Mouse (Mus musculus): ENCODE measurements around the gene Pcnx. TPM values are rescaled to one million over a fixed set of nuclear protein-coding genes. Genes with fewer than 3 reads are reported as not detected.

Gene Pcnx
- polyA plus RNA-seq (2014; fragmentation: Nextera tagmentation; extraction: Ambion mirVana), result 11.4 and 11.9 TPM in 2 replicates

DNA sequence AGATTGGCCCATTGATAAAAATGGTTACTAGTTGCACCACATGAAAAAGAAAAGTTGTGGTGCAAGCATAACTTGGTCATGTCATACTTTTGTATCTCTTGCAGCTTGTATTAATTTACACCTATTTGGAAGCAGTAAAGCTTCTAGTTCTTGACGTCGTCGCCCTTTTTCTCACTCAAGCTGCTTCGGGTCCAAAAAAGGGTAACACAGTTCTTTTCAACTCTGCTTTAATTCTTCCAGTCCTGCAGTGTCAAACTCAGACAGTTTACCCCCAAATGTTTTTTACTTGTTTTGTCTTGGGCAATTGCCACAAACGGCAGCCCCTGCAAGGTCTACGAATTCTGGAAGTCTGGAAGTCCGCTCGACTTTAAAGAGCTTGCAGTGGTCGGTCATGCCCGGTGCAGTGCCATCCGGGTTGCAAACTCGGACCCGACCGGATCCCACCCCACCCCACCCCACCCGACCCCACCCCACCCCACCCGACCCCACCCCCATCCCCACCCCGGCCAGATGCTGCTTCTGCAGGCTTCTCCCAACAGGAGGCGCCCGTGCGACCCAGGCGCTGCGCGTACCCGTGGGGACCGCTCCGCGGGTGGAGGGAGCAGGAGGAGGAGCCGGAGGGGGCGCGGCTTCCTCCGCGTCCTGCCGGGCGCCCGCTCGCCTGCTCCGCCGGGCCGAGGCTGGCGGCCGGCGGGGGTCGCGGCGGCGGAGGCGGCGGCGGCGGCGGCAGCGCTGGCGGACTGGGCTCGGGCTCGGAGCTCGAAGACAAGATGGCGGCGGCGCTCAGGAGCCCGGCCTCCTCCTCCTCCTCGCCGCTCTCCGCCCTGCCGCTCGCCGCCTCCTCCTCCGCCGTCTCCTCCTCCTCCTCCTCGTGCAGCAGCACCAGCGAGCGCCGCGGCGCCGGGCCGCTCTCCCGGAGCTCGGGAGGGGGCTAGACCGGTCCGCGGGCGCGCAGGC is at the start of gene Pcnx:
Pcnx (plus strand) TSS at position 673 of the 957 bp plus-strand sequence.
- H3K9ac ChIP-seq (ENCODE audit: low read length), result peak within 1 kb of the TSS; percentile 95
- no peaks in the 10 kb centered on the region for H3K9me3 ChIP-seq (ENCODE audit: control insufficient read depth, low read length)

DNA sequence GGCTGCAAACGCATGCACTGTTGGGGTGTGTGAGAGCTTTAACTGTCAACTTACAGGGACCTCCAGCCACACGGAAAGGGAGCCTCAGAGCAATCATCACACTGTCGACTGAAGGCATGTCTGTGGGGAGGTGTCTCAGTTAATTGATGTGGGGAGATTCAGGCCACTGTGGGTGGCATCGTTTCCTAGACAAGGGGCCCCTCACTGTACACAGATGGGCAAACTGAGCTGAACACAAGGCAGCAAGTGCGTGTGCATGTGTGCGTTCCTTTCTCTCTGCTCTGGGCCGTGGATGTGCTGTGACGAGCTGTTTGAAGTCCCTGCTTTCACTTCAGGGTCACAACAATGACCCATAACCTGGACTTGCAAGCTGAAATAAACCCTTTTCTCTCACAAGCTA is 49.4 kb upstream of the Pcnx start:
- H3K9ac ChIP-seq (ENCODE audit: low read length), result no peak overlapping the region
- H3K4me3 ChIP-seq (ENCODE audit: low read depth, low read length), result no peak overlapping the region
- H3K36me3 ChIP-seq (ENCODE audit: control insufficient read depth, insufficient read depth, low read length), result no peaks in the 10 kb centered on the region
- ATAC-seq (ENCODE audit: low FRiP score) (no peak), DNase-seq (ENCODE audit: low spot score, missing footprints) (no peak)
- peaks cover 7% of the 10 kb centered on the region; the same call in 1 of the 2 replicates for H3K27me3 ChIP-seq (ENCODE audit: control insufficient read depth, insufficient read depth, low read length)
- H3K9me3 ChIP-seq (ENCODE audit: control insufficient read depth, low read length), result no peaks in the 10 kb centered on the region
- H3K4me1 ChIP-seq (ENCODE audit: control insufficient read depth, insufficient read depth, low read length), result 0 out of 2 replicates have a peak, but pooled peaks cover 2% of the 10 kb centered on the region
- H3K4me2 ChIP-seq, result no peak overlapping the region
- H3K27ac ChIP-seq (ENCODE audit: low read depth, low read length), result no peak overlapping the region
- 54% methylated on average over 8 of the region's 8 CpGs for WGBS

More for the DNA sequence above, at the start of gene Pcnx:
- Histone ChIP-seq H3K4me3 (ENCODE audit: low read depth, low read length) (peak within 1 kb of the TSS; percentile 98), H3K4me2 (peak within 1 kb of the TSS; percentile 57), H3K36me3 (ENCODE audit: control insufficient read depth, insufficient read depth, low read length) (no peaks in the 10 kb centered on the region), H3K27me3 (ENCODE audit: control insufficient read depth, insufficient read depth, low read length) (no peaks in the 10 kb centered on the region), H3K4me1 (ENCODE audit: control insufficient read depth, insufficient read depth, low read length) (peaks cover 19% of the 10 kb centered on the region), H3K27ac (ENCODE audit: low read depth, low read length) (peak within 1 kb of the TSS; percentile 91)
- peak; percentile 88 for ATAC-seq (ENCODE audit: low FRiP score)
- WGBS, result 4% methylated on average over 30 of the region's 83 CpGs
- DNase-seq (ENCODE audit: low spot score, missing footprints), result peak; percentile 94

DNA sequence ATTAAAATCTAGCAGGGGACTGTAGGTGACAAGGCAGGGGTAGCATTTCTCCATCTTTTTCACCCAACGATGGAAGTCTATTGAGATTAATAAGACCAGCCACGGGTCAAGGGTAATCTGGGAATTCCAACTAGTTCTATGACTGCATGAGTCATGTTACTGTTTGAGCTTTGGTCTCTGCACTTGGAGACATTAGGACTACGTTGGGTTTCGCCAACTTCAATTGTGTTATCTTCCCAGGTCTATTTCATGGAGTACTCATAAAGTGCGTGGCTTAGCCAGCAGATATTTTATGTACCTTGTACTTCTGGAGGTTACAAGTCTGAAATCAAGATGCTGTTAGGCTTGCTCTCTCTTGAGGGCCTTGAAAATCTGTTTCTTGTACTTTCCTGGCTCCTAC is 45.1 kb upstream of the Pcnx start:
- Histone ChIP-seq H3K9ac (ENCODE audit: low read length) (no peak overlapping the region), H3K4me2 (no peak overlapping the region), H3K4me3 (ENCODE audit: low read depth, low read length) (no peak overlapping the region), H3K27ac (ENCODE audit: low read depth, low read length) (no peak overlapping the region), H3K4me1 (ENCODE audit: control insufficient read depth, insufficient read depth, low read length) (peaks cover 5% of the 10 kb centered on the region; the same call in 1 of the 2 replicates), H3K36me3 (ENCODE audit: control insufficient read depth, insufficient read depth, low read length) (no peaks in the 10 kb centered on the region), H3K27me3 (ENCODE audit: control insufficient read depth, insufficient read depth, low read length) (peaks cover under 1% of the 10 kb centered on the region; the same call in 1 of the 2 replicates), H3K9me3 (ENCODE audit: control insufficient read depth, low read length) (no peaks in the 10 kb centered on the region)
- no peak for ATAC-seq (ENCODE audit: low FRiP score)
- DNase-seq (ENCODE audit: low spot score, missing footprints), result peak; percentile 44
- 95% methylated on average over 5 of the region's 5 CpGs for WGBS

DNA sequence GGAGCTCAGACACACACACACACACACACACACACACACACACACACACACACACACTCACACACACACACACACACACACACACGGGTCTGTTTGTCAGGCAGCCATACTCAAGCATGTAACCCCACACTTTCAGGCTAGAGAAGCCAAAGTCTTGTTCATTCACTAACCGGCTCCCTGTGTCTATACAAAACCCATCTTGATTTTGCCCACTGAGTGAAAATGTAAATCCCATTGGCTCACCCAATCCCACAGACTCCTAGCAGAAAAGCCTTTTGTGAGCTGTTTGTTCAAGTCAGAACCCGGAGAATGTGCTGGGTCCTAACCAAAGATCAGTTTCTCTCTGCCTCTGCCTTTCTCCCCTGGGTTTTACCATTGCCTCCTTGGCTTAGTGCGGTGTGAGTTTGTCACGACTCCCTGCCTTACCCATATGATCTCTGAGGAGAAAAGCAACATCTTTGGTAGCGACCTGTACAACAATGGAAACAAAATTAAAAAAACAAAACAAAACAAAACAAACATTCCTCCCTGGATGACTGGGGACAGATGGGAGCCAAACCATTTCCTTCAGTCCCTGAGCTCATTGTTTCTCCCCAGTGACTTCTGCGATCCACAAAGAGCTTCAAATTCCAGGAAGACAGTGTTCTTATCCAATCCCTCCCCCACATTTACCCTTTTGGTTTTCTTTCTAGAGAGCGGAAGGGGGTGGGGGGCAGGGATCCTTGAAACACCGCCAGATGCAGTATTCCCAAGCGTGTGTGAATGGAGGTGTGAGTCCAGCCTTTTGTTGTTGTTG is 43.3 kb upstream of the Pcnx start:
- H3K4me2 ChIP-seq, result peak overlapping the region; percentile 34
- DNase-seq (ENCODE audit: low spot score, missing footprints), result peak; percentile 93
- H3K4me1 ChIP-seq (ENCODE audit: control insufficient read depth, insufficient read depth, low read length), result peaks cover 5% of the 10 kb centered on the region; the same call in 1 of the 2 replicates
- H3K27me3 ChIP-seq (ENCODE audit: control insufficient read depth, insufficient read depth, low read length), result no peaks in the 10 kb centered on the region
- no peak overlapping the region for H3K4me3 ChIP-seq (ENCODE audit: low read depth, low read length)
- WGBS, result 5% methylated on average over 10 of the region's 10 CpGs
- no peaks in the 10 kb centered on the region for H3K9me3 ChIP-seq (ENCODE audit: control insufficient read depth, low read length)
- peak overlapping the region; percentile 46 for H3K9ac ChIP-seq (ENCODE audit: low read length)
- ATAC-seq (ENCODE audit: low FRiP score), result peak; percentile 76
- H3K36me3 ChIP-seq (ENCODE audit: control insufficient read depth, insufficient read depth, low read length), result no peaks in the 10 kb centered on the region
- peak overlapping the region; percentile 54 for H3K27ac ChIP-seq (ENCODE audit: low read depth, low read length)

DNA sequence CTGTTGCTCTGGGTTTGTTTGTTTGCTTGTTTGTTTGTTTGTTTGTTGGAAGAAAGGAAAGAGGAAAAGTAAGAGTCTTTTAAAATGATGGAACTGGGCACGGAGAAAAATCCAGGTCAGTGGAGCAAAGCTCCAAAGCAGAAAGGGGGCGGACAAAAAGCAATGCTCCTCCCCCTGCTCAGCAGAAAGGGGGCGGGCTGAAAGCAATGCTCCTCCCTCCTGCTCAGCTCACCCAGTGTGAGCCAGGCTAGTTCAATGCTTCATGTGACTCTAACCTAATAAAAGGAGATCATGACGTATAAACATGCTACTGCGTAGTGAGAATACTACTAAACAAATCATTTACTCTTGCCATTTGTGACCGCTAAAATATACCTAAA is 42.7 kb upstream of the Pcnx start:
- Histone ChIP-seq H3K36me3 (ENCODE audit: control insufficient read depth, insufficient read depth, low read length) (no peaks in the 10 kb centered on the region), H3K9me3 (ENCODE audit: control insufficient read depth, low read length) (no peaks in the 10 kb centered on the region), H3K4me3 (ENCODE audit: low read depth, low read length) (no peak overlapping the region), H3K27me3 (ENCODE audit: control insufficient read depth, insufficient read depth, low read length) (no peaks in the 10 kb centered on the region), H3K4me1 (ENCODE audit: control insufficient read depth, insufficient read depth, low read length) (peaks cover 5% of the 10 kb centered on the region; the same call in 1 of the 2 replicates), H3K9ac (ENCODE audit: low read length) (no peak overlapping the region), H3K27ac (ENCODE audit: low read depth, low read length) (0 out of 2 replicates have a peak overlapping the region, but pooled peaks have one; percentile 54), H3K4me2 (peak overlapping the region; percentile 34)
- ATAC-seq (ENCODE audit: low FRiP score), result peak; percentile 79; the same call in 1 of the 2 replicates
- WGBS, result 32% methylated on average over 6 of the region's 6 CpGs
- DNase-seq (ENCODE audit: low spot score, missing footprints), result peak; percentile 90

DNA sequence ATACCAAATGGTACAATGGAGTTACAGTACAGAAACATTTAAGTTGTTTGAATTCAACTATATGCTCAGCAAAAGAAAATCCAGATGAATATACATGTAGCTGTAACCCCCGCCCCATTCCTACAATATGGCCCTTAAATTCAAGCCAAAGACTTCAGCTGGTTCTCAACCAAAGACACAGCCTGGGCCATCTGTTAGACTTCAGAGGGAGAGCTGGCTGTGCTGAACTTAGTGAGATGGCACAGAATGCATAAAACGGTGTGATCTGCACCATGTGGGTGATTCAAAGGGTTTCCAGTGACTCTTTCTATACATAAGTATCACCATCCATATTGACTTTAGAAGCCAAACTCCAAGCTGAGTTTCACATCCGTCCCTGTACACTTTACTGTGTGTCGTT is 39.1 kb upstream of the Pcnx start:
- WGBS, result 95% methylated on average over 4 of the region's 4 CpGs

DNA sequence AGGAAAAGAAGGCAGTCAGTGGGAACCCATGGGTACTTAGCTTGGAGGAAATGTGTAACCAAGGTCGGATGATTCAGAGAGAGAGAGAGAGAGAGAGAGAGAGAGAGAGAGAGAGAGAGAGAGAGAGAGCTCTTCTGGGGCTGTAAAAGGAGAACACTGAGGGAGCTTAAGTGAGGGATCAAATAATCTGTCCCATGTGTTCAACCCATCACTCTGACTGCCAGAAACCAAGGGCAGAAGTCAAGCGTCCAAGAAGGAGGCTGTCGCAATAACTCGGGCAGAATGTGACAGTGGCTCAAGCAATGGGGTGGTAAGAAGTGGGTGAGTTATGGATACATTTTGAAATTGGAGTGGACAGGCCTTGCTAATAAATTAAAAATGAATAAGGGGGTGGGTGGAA is 37.6 kb upstream of the Pcnx start:
- Histone ChIP-seq H3K27ac (ENCODE audit: low read depth, low read length) (no peak overlapping the region), H3K36me3 (ENCODE audit: control insufficient read depth, insufficient read depth, low read length) (no peaks in the 10 kb centered on the region), H3K4me1 (ENCODE audit: control insufficient read depth, insufficient read depth, low read length) (no peaks in the 10 kb centered on the region), H3K4me2 (no peak overlapping the region), H3K9ac (ENCODE audit: low read length) (no peak overlapping the region), H3K4me3 (ENCODE audit: low read depth, low read length) (no peak overlapping the region), H3K27me3 (ENCODE audit: control insufficient read depth, insufficient read depth, low read length) (no peaks in the 10 kb centered on the region), H3K9me3 (ENCODE audit: control insufficient read depth, low read length) (no peaks in the 10 kb centered on the region)
- no peak for DNase-seq (ENCODE audit: low spot score, missing footprints)
- WGBS, result 92% methylated on average over 4 of the region's 4 CpGs
- no peak for ATAC-seq (ENCODE audit: low FRiP score)

More for the DNA sequence above, 39.1 kb upstream of the Pcnx start:
- H3K4me1 ChIP-seq (ENCODE audit: control insufficient read depth, insufficient read depth, low read length), result peaks cover 5% of the 10 kb centered on the region; the same call in 1 of the 2 replicates
- DNase-seq (ENCODE audit: low spot score, missing footprints) (peak; percentile 19), ATAC-seq (ENCODE audit: low FRiP score) (no peak)
- no peak overlapping the region for H3K4me3 ChIP-seq (ENCODE audit: low read depth, low read length)
- no peak overlapping the region for H3K4me2 ChIP-seq
- no peak overlapping the region for H3K9ac ChIP-seq (ENCODE audit: low read length)
- no peaks in the 10 kb centered on the region for H3K9me3 ChIP-seq (ENCODE audit: control insufficient read depth, low read length)
- H3K27ac ChIP-seq (ENCODE audit: low read depth, low read length), result no peak overlapping the region
- H3K27me3 ChIP-seq (ENCODE audit: control insufficient read depth, insufficient read depth, low read length), result no peaks in the 10 kb centered on the region
- no peaks in the 10 kb centered on the region for H3K36me3 ChIP-seq (ENCODE audit: control insufficient read depth, insufficient read depth, low read length)

DNA sequence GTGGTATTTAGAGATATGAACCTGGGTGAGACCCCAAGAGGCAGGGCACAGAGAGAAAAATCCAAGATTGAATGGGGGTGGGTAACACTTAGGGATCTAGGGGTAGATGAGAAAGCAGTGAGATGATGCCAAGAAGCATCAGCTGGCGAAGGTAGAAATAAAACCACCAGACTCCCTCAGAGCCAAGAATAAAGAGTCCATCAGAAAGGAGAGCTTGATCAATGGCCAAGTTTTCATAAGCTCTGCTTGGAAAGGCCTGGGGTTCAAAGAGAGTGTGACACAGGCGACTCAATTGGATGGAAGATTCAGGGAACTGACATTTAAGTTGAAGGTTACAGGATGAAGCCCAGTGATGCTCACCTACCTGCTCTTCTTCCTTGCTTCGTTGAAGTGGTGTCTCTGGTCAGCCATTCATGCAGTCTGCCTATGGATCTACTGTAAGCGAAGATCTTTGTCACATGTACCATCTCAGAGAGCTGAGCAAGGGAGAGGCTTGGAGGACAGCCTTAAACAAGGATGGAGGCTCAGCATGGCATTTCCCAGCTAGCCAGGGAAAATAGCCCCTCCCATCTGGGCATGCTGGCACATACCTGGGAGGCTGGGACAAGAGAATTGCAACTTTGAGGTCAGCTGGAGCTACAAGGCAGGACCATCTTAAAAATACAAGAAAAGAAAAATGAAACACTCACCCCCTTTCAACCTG is 36.9 kb upstream of the Pcnx start:
- H3K36me3 ChIP-seq (ENCODE audit: control insufficient read depth, insufficient read depth, low read length), result no peaks in the 10 kb centered on the region
- no peaks in the 10 kb centered on the region for H3K9me3 ChIP-seq (ENCODE audit: control insufficient read depth, low read length)
- H3K4me2 ChIP-seq, result no peak overlapping the region
- no peak overlapping the region for H3K27ac ChIP-seq (ENCODE audit: low read depth, low read length)
- H3K4me1 ChIP-seq (ENCODE audit: control insufficient read depth, insufficient read depth, low read length), result no peaks in the 10 kb centered on the region
- H3K27me3 ChIP-seq (ENCODE audit: control insufficient read depth, insufficient read depth, low read length), result no peaks in the 10 kb centered on the region
- ATAC-seq (ENCODE audit: low FRiP score), result no peak
- H3K4me3 ChIP-seq (ENCODE audit: low read depth, low read length), result no peak overlapping the region
- DNase-seq (ENCODE audit: low spot score, missing footprints), result no peak
- 83% methylated on average over 4 of the region's 4 CpGs for WGBS
- H3K9ac ChIP-seq (ENCODE audit: low read length), result no peak overlapping the region

Data from midbrain, embryonic 11.5 days (tissue).